Mouse (Mus musculus): ENCODE data around the gene Coq8a.

DNA sequence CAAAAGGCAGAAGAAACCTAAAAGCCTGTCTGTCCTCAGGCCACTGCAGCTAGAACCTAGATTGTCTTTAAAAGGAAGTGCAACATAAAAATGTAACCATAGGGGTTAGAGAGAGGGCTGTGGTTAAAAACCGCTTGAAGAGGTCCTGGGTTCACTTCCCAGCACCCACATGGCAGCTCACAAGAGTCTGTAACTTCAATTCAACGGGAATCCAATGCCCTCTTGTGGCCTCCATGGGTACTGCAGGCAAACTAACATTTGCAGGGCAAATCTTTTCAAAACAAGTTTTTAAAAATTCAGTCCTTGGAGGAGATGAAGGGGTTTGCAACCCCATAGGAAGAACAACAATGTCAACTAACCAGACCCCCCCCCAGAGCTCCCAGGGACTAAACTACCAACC lies 31.2 kb upstream of the Coq8a start:
- TF ChIP-seq CTCF (IDR thresholded peaks at IDR 0.05; ENCODE audit: extremely low read depth, insufficient read length, insufficient replicate concordance, low read depth, low read length) = peak; percentile 74; the same call in 1 of the 2 replicates
- no peak for TF ChIP-seq POLR2A (IDR thresholded peaks at IDR 0.05; ENCODE audit: low read depth, low read length)
